Mouse (Mus musculus) myocyte (in vitro differentiated cells): Measurements from ENCODE around the gene Csf1. TPM values are rescaled to one million over a fixed set of nuclear protein-coding genes. Genes with fewer than 3 reads are reported as not detected.

ENCODE experiments used
- H3K27me3 ChIP-seq: one replicate; pipeline ENCODE4 v1.6.1; 2011; ENCODE audit not compliant: control insufficient read depth, insufficient read depth, insufficient read length
- H3K36me3 ChIP-seq: one replicate; pipeline ENCODE4 v1.6.1; 2011; ENCODE audit not compliant: control insufficient read depth, insufficient read depth
- H3K4me2 ChIP-seq: one replicate; pipeline ENCODE4 v1.6.1; 2011; ENCODE audit warnings: low read depth, control low read depth
- H3K4me3 ChIP-seq: one replicate; pipeline ENCODE4 v1.5.1; 2011; ENCODE audit warnings: mild to moderate bottlenecking, control low read depth, moderate library complexity
- H3K79me2 ChIP-seq: one replicate; pipeline ENCODE4 v1.6.1; 2011; ENCODE audit not compliant: control insufficient read depth, insufficient read depth
- H3ac ChIP-seq: one replicate; pipeline ENCODE4 v1.6.1; 2011; ENCODE audit not compliant: control insufficient read depth, insufficient read length
- CEBPB ChIP-seq: IDR thresholded peaks from 2 replicates; pipeline ENCODE4 v1.6.1; 2011; ENCODE audit warnings: mild to moderate bottlenecking, moderate library complexity; ENCODE audit not compliant: poor library complexity, insufficient read depth, severe bottlenecking
- E2F4 ChIP-seq: IDR thresholded peaks from one replicate; pipeline ENCODE4 v1.6.1; 2011; ENCODE audit warnings: mild to moderate bottlenecking, control low read depth, moderate library complexity; ENCODE audit not compliant: insufficient read depth
- MAX ChIP-seq: IDR thresholded peaks from one replicate; pipeline ENCODE4 v1.6.1; 2011; ENCODE audit warnings: low read depth, mild to moderate bottlenecking, control low read depth
- MYOD1 ChIP-seq, 3 experiments: IDR thresholded peaks; one replicate each; pipeline ENCODE4 v1.6.1; 2011; ENCODE audit warnings: control low read depth in 2 of 3, low read depth in 2 of 3, mild to moderate bottlenecking in 2 of 3, moderate library complexity in 1 of 3; ENCODE audit not compliant: insufficient read length in 2 of 3, control insufficient read depth in 1 of 3
- MYOG ChIP-seq, 3 experiments: IDR thresholded peaks; one replicate each; pipeline ENCODE4 v1.6.1; 2011; ENCODE audit warnings: control low read depth in 2 of 3, low read depth in 2 of 3, mild to moderate bottlenecking in 2 of 3; ENCODE audit not compliant: insufficient read length in 2 of 3, control insufficient read depth in 1 of 3, insufficient read depth in 1 of 3
- POLR2A ChIP-seq: IDR thresholded peaks from one replicate; pipeline ENCODE4 v1.6.1; 2011; ENCODE audit warnings: low read depth, mild to moderate bottlenecking, control low read depth, moderate library complexity; ENCODE audit not compliant: insufficient read length
- POLR2AphosphoS2 ChIP-seq: IDR thresholded peaks from one replicate; pipeline ENCODE4 v1.6.1; 2011; ENCODE audit warnings: low read depth, control low read depth; ENCODE audit not compliant: insufficient read length
- REST ChIP-seq: IDR thresholded peaks from one replicate; pipeline ENCODE4 v1.6.1; 2011; ENCODE audit warnings: mild to moderate bottlenecking, control low read depth, moderate library complexity; ENCODE audit not compliant: insufficient read depth, insufficient read length
- SRF ChIP-seq: IDR thresholded peaks from one replicate; pipeline ENCODE4 v1.6.1; 2011; ENCODE audit warnings: low read depth; ENCODE audit not compliant: control insufficient read depth, insufficient read length
- TCF12 ChIP-seq: IDR thresholded peaks from one replicate; pipeline ENCODE4 v1.6.1; 2011; ENCODE audit warnings: mild to moderate bottlenecking, control low read depth; ENCODE audit not compliant: poor library complexity, insufficient read depth, severe bottlenecking
- TCF3 ChIP-seq: IDR thresholded peaks from one replicate; pipeline ENCODE4 v1.6.1; 2011; ENCODE audit warnings: low read depth, control low read depth; ENCODE audit not compliant: insufficient read length
- USF1 ChIP-seq: IDR thresholded peaks from one replicate; pipeline ENCODE4 v1.6.1; 2011; ENCODE audit warnings: low read depth, mild to moderate bottlenecking, control low read depth, moderate library complexity
- polyA plus RNA-seq: library from polyadenylated mRNA; unstranded; fragments of >200 nt; fragmentation: generic; extraction: Trizol; gene quantifications from one replicate; pipeline ENCODE4 v1.2.1, GENCODE M21; 2012; ENCODE audit warnings: missing spikeins

Csf1 gene
- polyA plus RNA-seq, 1 experiment, result 68.1 TPM

DNA sequence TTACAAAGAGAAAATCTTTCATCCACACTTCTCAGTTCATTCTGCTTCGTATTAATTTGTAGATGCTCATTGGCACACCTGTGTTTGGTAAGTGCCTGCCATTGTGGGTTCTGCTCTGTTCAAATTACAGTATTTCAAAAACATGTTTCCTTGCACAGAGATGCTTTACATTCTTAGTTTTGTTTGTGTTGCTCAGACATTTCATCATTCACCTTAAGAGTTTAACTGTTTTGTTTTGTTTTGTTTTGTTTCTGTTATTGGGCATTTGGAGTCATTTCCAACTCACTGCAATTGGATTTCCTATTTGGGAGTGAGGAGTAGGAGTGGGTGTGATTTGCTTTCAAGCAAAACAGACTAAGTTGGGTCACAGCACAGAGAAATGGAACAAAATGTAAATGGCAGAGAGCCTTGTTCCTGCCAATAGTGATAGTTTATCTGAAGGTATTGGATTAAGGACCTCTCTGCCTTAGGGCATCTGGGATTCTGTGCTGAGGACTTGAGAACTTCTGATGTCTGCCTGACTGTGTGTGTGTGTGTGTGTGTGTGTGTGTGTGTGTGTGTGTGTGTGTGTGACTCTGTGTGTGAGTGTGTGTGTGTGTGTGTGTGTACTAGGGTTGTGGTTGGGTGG lies 58.4 kb downstream of the Csf1 start:
- H3K36me3 ChIP-seq, result no peaks in the 10 kb centered on the region
- no peaks in the 10 kb centered on the region for H3K79me2 ChIP-seq
- H3K27me3 ChIP-seq, result no peaks in the 10 kb centered on the region
- TF ChIP-seq CEBPB, result peak; percentile 83
- no peak for TF ChIP-seq MYOG (IDR thresholded peaks at IDR 0.05; ENCODE audit: control insufficient read depth in 1 of 3, insufficient read depth in 1 of 3, insufficient read length in 2 of 3, low read depth in 2 of 3)
- no peak overlapping the region for H3K4me2 ChIP-seq
- H3ac ChIP-seq, result no peak overlapping the region
- H3K4me3 ChIP-seq, result no peak overlapping the region

DNA sequence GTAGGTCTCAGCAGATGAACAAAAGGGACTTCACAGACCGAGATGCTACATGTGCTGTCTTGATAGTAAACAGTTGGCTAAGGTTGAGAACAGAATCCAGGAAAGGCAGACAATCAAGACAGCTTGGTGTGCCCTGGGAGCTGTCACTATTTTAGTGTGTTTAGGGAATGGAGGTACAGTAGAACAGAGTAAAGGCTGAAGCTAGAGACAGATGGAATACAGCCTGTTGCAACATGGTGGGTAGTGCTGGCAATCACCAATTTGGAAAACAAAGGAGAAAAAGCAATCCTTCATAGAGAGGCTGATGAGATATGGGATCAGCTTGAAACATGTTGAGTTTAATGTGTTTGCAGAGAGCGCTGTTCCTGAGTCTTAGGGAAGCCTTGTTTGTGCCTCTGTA lies 59.6 kb downstream of the Csf1 start:
- Histone ChIP-seq H3K36me3 (no peaks in the 10 kb centered on the region), H3ac (no peak overlapping the region), H3K27me3 (no peaks in the 10 kb centered on the region), H3K4me2 (no peak overlapping the region), H3K79me2 (peaks cover 4% of the 10 kb centered on the region), H3K4me3 (no peak overlapping the region)
- TF ChIP-seq USF1, result no peak
- no peak for TF ChIP-seq SRF
- TF ChIP-seq MAX, result no peak

DNA sequence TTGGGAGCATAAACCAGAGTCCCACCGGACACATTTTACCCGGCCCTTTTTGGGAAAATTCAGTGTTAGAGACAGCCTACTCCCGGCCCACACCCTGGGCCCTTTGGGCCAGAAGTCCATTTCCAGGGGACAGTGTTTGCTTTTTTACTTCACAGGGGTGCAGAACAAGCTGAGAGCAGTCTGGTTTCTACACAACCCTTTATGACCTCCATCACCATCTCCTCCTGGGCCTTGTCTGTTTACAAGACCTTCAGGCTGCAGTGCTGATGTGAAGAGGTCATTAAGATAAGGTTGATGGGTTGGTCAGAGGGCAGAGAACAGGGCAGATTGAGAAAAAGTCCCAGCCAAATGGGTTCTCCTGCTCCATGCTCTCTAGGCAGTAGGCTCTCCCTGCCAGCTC lies 63.4 kb downstream of the Csf1 start:
- Histone ChIP-seq H3K79me2 (peaks cover 41% of the 10 kb centered on the region), H3K4me3 (no peak overlapping the region), H3K36me3 (peaks cover 5% of the 10 kb centered on the region), H3ac (peak overlapping the region; percentile 100), H3K27me3 (no peaks in the 10 kb centered on the region), H3K4me2 (peak overlapping the region; percentile 29)
- TF ChIP-seq MYOG (IDR thresholded peaks at IDR 0.05; ENCODE audit: control insufficient read depth in 1 of 3, insufficient read depth in 1 of 3, insufficient read length in 2 of 3, low read depth in 2 of 3) (no peak), REST (no peak), POLR2AphosphoS2 (no peak), TCF3 (no peak), SRF (no peak), USF1 (no peak), E2F4 (no peak), MAX (no peak), MYOD1 (IDR thresholded peaks at IDR 0.05; ENCODE audit: control insufficient read depth in 1 of 3, insufficient read length in 2 of 3, low read depth in 2 of 3) (no peak), POLR2A (no peak), CEBPB (no peak), TCF12 (no peak)

DNA sequence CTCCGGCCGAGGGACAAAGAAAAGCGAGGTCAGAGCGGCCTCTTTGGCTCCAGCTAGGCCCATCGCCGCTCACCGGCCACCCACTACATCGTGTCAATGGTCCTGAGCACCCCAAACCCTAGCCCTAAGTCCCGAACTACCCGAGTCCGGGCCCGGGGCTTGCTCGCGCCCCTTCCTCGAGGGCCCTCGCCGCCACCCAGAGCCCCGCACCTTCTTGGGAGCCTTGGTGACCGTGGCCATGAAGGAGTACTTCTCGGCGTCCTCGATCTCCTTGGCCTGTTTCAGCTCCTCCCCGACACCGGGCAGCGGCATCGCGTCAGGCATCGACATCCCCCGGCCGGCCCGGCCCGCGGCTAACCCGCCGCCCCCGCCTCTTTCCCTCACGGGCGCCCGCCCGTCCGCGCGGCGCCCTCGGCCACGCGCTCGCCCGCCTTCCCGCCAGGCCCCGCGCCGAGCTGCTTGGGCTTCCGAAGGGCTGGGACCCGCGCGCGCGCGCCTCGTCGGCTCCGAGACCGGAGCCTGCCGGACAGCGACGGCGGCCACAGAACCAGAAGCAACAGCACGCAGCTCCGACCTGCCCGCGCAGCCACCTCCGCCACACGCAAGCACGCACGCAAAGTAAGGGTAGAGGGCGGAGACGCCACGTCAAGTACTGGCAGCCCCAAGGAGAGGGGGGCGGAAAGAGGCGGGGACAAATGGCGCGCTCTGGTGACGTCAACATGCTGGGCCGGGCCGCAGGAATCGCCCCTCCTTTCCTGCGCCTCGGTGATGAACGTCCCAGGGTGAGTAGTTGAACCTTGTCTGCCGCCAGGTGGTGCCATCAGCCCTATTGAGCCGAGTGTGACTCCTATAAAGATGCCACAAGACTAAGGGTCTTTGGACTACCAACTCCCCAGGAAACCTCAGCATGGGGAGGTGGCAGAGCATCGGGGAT lies 64.1 kb downstream of the Csf1 start, which contains the start of gene Ahcyl1:
Gene Ahcyl1, minus strand, starts transcription at position 613 of the 934 bp plus-strand sequence.
- Histone ChIP-seq H3K4me3 (peak within 1 kb of the TSS; percentile 84), H3K36me3 (peaks cover 5% of the 10 kb centered on the region), H3K27me3 (no peaks in the 10 kb centered on the region), H3K4me2 (peak within 1 kb of the TSS; percentile 72), H3K79me2 (peaks cover 48% of the 10 kb centered on the region), H3ac (peak within 1 kb of the TSS; percentile 100)
- TF ChIP-seq REST (peak; percentile 53), POLR2AphosphoS2 (peak; percentile 95), USF1 (no peak), CEBPB (no peak), MYOG (IDR thresholded peaks at IDR 0.05; ENCODE audit: control insufficient read depth in 1 of 3, insufficient read depth in 1 of 3, insufficient read length in 2 of 3, low read depth in 2 of 3) (peak in 2 of 3 experiments; percentile 27 to 55), SRF (peak; percentile 84), TCF3 (no peak), MYOD1 (IDR thresholded peaks at IDR 0.05; ENCODE audit: control insufficient read depth in 1 of 3, insufficient read length in 2 of 3, low read depth in 2 of 3) (peak in 1 of 3 experiments; percentile 22), E2F4 (no peak), MAX (no peak), POLR2A (peak; percentile 95)
